Mouse (Mus musculus) G1E (cell line): ENCODE measurements around the gene Ms4a6b.

ENCODE experiments used
- CTCF ChIP-seq: IDR thresholded peaks from 2 replicates; pipeline ENCODE4 v1.5.1; 2012; ENCODE audit warnings: low read depth, low read length, inconsistent platforms, mixed read lengths
- GATA1 ChIP-seq: IDR thresholded peaks from 2 replicates; pipeline ENCODE4 v1.6.1; 2012; ENCODE audit warnings: borderline replicate concordance, low read length, inconsistent platforms, mixed read lengths
- GATA2 ChIP-seq: IDR thresholded peaks from 2 replicates; pipeline ENCODE4 v1.6.1; 2012; ENCODE audit warnings: low read depth, low read length, inconsistent platforms, borderline replicate concordance

GRCm38 (mm10) chr19:11520146-11520545, 3.8 kb downstream of the Ms4a6b start:
- TF ChIP-seq GATA1 (no peak), CTCF (no peak), GATA2 (no peak)
